Mouse (Mus musculus) frontal cortex, postnatal 36 days (tissue): ENCODE data around the gene Mus81.

Source experiments
- DNase-seq, 2 experiments: peaks; one replicate each; pipeline ENCODE4 v3.0.0; 2022; ENCODE audit warnings: low spot score in 2 of 2

Mus81 gene

DNA sequence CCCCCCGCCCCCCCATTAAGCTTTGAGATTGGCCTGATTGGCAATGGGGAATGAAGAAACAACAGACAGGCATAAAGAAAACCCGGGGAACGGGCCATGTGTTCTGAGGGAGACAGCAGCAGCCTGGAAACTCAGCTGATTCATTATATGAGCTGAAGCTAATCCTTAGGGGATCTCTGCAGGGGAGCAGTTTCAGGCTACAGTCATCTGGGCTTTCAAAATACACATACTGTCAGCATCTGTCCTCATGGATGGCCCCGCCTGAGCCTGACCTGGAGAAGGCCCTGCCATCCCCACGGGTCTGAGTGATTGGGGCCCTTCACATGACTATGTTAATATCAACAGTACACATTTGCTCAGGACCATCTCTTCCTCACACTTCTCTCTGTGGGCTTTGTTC lies 16.4 kb downstream of the Mus81 start:
- no peak for DNase-seq

DNA sequence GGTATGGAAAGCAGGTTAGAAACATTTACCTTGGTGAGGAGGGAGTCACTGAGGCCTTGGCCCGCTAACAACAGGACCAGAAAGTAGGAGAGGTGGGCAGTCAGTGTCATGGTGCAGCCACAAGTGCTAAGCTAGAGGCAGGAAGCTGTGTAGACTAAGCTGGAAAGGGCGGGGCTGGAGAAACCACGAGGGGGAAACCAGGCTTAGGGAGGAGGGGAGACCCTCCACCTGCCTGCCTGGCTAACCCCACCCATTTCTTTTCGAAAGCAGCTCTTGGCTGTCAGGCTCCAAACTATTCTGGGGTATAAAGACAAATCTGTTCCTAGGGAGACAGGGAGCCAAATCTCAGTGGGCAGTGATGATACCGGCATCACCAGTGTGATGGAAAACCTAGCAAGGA lies 19.8 kb downstream of the Mus81 start, which contains the start of gene Ctsw:
Ctsw (minus strand) TSS at position 134 of the 400 bp plus-strand sequence.
- no peak for DNase-seq

DNA sequence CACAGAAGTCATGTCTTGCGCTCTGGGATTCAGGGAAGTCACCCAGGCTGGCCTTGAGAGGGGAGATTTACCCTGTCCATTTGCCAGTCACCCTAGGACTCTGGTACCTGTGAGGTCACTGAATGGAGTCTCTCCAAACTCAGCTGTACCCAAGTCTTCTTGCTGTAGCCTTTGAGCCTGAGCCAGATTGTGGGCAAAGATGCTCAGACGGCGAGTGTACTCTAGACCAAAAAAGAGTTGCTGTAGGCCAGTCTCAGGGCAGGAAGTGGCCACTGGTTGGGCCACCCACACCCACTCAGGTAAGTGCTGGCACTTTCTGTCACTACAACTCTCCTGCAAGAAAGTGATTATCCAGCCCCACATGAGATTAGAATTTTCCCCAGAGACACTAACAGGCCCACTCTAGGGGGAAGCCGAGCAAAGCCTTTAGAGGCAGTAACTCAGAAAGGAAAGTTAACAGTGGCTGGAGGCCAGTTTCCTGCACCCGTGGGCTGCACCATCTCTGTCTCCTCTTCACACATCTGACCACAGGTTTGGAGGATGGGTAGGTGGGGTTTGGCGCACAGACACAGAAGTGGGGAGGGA lies 21.2 kb downstream of the Mus81 start:
- no peak for DNase-seq

DNA sequence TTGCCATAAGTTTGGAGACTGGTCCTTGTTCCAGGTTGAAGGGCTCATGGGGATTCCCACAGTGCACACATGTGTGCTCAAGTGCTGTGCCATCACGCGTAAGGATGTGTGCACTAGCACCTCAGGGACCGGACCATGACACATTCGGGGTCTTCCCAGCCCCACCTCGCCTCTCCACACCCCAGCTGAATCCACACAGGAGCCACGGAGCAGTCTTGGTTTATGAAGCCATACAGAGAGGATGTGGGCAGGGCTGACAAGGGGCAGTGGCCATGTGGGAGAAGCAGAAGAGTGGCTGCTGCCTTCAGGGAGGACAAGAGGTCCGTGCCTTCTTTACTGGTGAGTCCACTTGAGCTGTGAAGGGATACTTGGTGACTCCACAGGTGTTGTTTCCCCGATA lies 23.2 kb downstream of the Mus81 start:
- no peak for DNase-seq

DNA sequence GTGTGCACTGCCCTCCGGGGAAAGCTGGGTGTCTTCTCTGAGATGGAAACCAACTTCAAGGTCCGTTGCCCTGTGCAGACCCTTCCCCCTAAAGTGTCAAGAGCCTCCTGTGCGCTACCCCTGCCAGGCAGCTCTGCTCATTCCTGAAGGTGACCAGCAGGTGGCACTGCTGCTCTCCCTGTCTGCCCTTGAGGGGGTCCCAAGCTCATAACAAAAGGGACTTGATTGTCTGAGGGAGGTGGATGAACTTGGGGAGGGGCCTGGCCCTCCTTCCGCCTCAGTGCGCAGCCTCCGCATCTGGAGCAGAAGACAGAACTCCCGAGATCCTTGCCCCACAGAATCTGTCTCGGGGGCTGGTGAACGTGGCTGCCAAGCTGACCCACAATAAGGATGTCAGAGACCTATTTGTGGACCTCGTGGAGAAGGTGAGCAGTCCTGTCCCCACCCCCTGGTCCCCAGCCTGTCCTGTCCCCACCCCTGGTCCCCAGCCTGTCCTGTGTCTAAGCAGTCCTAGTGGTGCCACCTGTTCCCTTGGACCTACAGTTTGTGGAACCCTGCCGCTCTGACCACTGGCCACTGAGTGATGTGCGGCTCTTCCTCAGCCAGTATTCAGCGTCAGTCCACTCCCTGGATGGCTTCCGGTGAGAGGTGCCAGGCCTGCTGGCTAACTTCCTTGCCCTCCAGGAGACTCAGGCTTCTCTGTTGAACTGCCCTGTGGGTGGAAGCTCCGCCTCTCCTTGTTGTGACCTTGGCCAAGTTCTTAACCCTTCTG lies 24.2 kb downstream of the Mus81 start:
- no peak for DNase-seq

DNA sequence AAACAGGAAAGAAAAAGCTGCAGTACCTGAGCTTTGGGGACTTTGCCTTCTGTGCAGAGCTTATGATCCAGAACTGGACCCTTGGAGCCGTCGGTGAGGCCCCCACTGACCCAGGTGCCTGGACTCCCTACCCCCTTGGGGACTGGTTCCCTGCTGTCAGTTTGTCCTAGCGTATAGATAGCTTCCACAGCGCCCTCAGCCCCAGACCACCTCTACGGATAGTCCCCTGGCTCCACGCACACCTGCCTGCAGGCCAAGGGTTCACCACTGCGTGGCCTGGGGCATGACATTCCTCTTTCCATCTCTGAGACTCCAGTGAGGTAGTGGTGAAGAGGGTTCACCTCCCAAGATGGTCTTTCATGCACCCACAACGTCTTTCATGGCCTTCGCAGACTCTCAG lies 25.0 kb downstream of the Mus81 start:
- no peak for DNase-seq

DNA sequence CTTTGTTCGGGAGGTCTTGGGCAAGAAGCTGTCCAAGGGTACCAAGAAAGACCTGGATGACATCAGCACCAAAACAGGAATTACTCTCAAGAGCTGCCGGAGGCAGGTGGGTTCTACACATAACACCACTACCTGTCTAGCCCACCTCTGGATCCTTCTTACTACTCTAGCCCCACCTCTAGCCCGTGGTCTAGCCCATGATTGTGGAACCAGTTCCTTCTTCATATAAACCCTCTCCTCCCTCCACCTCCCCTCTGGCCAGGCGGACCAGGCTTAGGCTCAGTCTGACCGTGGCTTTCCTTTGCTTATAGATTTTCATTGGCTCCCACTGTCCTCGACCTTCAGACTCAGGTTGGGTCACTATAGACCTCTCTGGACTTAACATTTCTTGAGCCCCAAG lies 26.8 kb downstream of the Mus81 start:
- no peak for DNase-seq

DNA sequence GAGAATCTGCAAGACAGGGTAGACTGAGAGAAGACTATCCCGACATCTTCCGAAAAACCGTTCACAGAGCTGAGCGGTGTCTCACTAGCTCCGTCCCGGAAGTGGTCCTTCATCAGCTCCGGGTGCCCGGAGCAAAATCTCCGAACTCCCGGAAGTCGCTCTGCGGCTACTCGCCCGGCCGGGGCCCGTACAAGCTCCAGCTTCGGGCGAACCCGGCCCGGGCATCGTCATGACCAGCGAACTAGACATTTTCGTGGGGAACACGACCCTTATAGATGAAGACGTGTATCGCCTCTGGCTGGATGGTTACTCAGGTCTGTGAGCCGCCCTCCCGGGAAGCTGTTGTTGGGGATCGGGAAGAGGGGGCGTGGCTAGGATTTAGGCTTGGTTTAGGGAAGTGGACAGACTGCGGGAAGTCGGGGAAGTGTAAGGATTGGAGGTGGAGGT lies 27.7 kb downstream of the Mus81 start, which contains the start of gene Fibp:
Fibp (plus strand) TSS at position 151 of the 447 bp plus-strand sequence.
- peak; percentile 85 to 92 for DNase-seq

DNA sequence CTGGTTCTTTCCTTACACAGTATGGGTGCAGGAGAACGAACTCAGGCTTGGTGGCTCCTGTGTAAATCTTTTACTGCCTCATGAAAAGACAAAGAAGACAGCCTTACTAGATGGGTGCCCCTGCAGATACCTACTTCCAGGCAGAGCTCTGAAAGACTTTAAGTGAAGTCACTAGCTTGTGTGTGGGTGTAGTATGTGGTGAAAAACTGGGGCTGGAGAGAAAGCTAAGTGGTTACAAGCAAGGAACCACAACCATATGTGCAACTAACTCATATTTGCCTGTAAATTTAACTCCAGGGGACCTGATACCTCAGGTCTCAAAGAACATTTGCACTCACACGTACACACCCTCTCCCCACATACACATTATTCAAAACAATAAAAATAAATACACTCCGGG lies 28.3 kb downstream of the Mus81 start:
- DNase-seq = no peak

DNA sequence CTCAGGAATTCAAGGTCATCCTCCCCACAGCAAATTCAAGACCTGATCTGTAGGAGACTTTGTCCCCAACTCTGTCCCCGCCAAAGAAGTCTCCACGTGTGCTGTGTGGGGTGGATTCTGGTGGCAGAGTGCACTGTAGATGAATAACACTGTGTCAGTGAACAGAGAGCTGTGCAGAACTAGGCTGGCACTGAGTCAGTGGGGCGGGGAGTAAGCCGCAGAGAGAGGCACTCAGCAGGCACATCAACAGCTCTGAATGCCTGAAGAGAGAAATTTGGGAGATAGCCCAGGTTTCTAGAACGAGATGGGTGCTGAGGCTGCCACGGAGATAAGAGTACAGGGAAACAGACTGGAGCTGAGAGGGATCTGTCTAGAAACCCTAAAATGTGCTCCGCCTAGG lies 29.2 kb downstream of the Mus81 start:
- peak; percentile 60 to 65 for DNase-seq

DNA sequence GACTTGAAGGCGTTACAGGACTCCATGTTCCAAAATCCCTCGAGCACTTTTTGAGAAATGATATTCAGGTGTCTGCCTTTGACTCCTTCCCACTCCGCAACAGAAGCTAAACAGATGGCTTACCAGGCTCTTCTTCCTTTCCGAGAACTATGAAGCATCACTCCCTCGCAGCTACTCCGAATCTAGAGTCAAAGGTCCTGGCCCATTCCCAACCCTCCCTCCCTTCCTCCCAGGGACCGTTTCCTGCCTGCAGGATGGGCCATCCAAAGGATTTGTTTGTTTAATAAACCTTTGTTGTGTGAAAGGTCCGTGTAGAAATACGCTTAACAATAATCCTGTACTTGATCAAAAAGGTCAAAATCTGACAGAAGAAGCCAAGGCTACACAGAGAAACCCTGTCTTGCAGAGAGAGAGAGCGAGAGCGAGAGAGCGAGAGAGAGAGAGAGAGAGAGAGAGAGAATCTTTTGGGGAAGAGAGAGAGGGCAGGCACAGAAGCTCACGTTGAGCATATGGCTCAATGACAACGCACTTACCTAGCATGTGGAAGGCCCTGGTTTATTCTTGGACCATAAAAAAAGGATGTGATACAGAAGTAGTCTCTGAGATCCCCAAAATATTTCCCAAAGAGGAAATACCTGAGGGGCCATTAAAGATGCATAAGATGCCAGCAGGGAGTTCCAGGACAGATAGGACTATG lies 30.3 kb downstream of the Mus81 start, which contains the start of gene Ccdc85b:
Ccdc85b (minus strand) TSS at position 149 of the 697 bp plus-strand sequence.
- no peak for DNase-seq

DNA sequence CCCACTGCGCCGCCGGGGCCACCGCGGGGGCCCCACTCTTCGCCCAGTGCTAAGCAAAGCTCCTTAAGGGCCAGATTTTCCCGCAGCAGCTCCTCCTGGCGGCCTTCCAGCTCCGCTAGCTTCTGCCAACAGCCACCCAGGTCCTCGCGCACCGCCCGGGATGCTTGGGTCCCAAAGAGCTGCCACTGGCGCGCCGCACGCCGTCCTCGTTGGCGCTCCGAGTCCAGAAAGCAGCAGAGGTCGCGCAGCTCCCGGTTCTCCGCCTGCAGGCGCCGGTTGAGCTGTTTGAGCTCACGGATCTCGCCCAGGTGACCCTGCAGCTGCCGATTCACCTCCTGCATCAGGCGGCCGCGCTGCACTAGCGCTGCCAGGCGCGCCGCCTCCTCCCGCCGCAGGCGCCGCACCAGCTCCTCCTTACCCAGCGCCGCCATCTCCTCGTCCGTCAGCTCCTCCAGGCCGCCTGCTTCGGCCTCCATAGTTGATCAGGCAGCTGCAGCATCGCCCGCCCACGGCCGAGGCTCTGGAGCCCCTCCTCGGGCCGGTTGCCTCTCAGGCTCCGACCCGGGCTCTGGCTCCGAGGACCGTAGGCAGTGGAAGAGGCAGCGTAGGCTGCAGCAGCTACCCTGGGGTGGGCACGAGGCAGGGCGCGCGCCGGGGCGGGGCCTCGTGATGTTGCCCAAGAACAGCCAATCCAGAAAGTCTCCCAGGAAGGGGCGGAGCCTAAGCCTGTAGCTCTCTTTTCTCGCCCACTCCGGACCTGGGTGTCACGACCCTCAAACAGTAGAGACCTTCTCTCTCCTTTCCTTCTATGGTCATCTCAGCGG lies 31.1 kb downstream of the Mus81 start:
- peak; percentile 95 to 97 for DNase-seq

DNA sequence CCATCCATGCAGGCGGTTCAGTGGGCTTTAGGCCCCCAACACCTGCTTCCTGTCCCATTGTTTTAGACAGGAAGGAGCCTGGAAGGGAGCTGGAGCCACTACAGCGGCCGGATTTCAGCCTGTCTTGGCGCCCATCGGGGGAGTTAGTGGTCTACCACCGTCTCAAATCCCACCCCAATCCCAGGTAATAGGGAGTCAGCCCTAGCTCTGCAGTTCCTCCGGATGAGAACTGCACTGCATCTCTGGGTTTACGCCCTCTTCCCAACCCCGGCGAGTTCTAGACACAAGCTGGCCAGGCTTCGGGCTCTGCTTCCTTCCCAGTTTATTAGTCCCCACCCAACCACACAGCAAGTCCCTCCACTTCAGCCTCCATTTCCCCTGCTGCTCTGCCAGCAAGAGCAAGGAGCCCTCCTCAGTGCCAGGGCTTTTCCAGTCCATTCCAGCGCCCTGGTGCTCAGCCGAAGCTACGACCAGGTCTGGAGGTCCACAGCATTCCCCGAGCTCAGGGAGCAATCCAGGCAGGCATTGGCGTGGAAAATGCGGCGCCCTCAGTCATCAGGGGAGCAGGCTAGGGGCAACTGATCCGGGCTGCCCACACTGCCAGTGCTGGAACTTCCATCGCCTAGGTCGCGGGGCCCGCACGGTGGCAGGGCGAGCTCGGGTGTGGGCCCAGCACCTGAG lies 31.8 kb downstream of the Mus81 start:
- DNase-seq = no peak

DNA sequence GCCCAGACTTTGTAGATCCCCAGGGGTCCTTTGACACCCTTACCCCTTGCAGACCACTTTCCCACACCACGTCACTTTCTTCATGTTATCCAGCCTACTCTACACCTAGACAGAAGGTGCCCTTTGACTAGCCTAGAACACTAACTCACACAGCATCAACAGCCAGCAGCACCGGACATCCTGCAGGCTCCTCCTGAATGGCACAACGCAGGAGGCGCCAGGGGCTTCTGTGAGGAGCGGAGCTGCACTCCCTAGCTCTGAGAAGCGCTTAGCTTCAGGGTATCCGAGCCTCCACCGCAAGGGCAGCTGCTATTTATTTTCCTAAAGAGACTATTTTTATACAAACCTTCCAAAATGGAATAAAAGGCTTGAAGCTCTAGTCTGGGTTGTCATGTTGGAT lies 32.6 kb downstream of the Mus81 start:
- DNase-seq = no peak

DNA sequence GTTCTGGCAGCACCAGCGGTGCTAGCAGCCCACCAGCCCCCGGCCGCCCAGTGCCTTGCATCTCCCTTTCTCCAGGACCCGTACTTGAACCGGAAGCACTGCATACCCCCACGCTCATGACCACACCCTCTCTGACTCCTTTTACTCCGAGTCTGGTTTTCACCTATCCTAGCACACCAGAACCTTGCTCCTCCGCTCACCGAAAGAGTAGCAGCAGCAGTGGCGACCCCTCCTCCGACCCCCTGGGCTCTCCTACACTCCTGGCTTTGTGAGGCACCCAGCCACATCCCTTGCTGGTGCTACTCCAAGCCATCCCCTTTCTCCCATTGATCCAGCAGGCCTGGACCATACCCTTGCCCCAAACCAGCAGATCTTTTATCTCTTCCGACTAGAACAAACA lies 33.2 kb downstream of the Mus81 start:
- no peak for DNase-seq

DNA sequence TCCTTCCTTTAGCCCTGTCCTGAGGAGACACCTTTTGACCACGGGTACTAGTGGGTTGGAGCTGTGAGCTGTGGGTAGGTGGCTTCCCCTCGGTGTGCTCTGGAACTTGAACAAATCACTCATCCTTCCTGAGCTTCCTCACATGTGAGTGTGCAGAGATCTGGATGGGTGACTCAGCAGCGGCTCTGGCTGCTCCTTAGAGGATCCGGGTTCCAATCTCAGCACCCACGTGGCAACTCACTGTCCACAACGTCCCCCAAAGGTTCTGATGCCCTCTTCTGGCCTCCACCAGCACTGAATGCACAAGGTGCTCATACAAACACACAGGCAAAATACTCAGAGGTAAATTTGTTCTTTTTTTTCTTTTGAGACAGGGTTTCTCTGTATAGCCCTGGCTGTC lies 36.4 kb downstream of the Mus81 start:
- no peak for DNase-seq

DNA sequence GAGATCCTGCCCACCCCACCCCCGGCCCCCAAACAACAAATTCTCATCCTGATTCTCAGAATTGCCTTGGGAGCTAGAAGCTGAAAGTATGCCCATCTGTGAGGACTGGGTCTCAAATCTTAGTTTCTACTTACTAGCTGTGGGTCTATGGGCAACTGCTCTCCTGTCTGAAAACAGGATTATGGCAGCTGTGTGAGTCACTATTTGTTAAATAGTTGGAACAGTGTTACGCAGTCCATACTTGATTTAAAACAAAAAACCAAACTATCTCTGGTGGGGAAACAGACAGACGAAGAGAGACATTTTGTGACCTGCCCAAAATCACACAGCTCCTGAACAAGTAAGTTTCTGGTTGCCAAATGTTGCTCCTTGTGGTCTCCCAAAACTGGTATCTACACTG lies 38.5 kb downstream of the Mus81 start:
- DNase-seq = no peak

DNA sequence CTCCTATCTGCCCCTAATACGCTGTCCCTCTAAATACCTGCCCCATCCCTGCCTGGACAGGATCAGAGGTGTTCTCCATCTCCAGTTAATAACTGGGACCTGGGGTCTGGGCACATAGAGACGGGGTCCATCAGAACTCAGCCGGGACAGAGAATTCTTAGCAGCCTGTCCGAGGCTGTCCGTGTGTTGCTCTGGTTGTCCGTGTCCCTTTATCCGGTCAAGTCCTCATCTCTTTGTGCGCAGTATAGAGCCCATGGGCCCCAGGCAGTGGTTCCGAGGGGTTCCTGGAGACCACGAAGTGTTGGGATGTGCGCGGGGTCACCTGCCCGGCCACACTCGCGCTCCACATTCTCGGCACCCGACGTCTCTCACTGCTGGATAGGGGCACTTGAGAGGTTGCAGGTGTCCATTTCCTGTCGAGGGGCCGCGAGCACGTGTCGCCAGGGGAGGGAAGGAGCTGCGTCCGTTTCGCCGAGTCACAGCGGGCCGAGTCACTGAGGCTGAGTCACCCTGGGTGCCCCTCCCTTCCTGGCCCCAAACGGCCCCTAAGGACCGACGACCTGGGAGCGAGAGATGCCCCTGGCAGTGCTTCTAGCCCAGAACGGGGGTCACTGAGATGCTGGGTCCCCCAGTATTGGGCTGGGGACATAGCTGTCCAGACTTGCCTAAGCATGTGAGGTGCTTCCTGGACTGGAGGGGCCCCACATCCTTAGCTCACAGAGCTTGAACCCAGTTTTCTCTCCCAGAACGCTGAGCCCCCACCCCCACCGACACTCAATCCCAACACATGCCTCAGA lies 39.6 kb downstream of the Mus81 start:
- DNase-seq = no peak

DNA sequence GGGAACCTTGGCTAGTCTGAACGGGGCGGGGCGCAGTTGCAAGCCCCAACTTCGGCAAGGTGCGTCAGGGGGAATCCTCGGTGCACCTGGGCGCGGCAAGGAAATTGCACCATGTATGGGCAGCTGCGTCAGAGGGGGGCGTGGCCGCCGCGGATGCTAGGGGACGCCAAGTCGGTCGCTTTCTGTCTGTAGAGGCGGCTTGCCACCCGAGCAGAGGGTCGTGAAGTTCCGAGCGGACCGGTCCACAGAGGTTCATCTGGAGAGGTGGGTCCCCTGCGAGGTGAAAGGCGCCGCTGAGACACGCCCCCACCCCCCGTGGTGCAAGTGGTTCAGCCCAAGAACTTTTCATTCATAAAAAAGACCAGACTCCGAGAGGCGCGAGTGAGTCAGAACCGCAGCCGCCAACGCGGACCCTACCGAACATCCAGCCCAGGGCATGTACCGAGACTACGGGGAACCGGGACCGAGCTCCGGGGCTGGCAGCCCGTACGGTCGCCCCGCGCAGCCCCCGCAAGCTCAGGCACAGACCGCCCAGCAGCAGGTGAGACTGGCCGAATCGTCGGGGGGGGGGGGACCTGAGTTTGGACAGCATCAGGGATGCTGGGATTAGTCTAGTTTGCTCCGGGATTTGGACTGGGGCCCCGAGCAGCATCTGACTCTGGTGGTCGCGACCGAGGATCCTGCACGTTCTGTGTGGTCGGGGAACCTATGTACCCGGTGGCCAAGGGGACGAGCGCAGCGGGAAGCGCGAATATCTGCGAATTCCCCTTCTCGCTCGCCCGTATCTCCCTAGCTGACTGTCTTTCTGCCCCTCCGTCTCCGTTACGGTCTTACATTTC lies 40.5 kb downstream of the Mus81 start, which contains the start of gene Fosl1:
Fosl1 (plus strand) TSS at position 33 of the 839 bp plus-strand sequence.
- peak in 1 of 2 experiments; percentile 69 for DNase-seq
